Mouse (Mus musculus): ENCODE data around the gene Myh7. TPM values are rescaled to one million over a fixed set of nuclear protein-coding genes. Genes with fewer than 3 reads are reported as not detected.

Myh7 gene
- polyA plus RNA-seq, 1 experiment from 2014 or later = 0.18 TPM

GRCm38 (mm10) chr14:54936831-54937160 lies 57.6 kb downstream of the Myh7 start:
- H3K27ac ChIP-seq (ENCODE audit: low read depth) = no peak overlapping the region
- H3K4me1 ChIP-seq (ENCODE audit: insufficient read depth) = no peaks in the 10 kb centered on the region
- TF ChIP-seq EP300 (IDR thresholded peaks at IDR 0.05; ENCODE audit: low read depth) (no peak), CTCF (IDR thresholded peaks at IDR 0.05; ENCODE audit: low read depth) (no peak)
- H3K36me3 ChIP-seq (replicated peaks; ENCODE audit: insufficient read depth, low read length) = no peaks in the 10 kb centered on the region
- no peaks in the 10 kb centered on the region for H3K9me3 ChIP-seq (ENCODE audit: low read length)
- H3K27me3 ChIP-seq (ENCODE audit: insufficient read depth, low read length) = no peaks in the 10 kb centered on the region
- H3K4me2 ChIP-seq (ENCODE audit: low read depth, low read length) = no peak overlapping the region
- H3K9ac ChIP-seq (replicated peaks) = no peak overlapping the region
- DNase-seq = no peak
- ATAC-seq = no peak
- no peak overlapping the region for H3K4me3 ChIP-seq (ENCODE audit: low read depth, low read length)
- WGBS (ENCODE audit: insufficient replicate concordance) = 39% methylated on average over 6 of the region's 6 CpGs

GRCm38 (mm10) chr14:54935904-54936830 lies 58.3 kb downstream of the Myh7 start, which contains the start of gene Cmtm5:
Gene Cmtm5, plus strand, starts transcription at chr14:54936261.
- no peak within 1 kb of the TSS for H3K9ac ChIP-seq (replicated peaks)
- no peaks in the 10 kb centered on the region for H3K4me1 ChIP-seq (ENCODE audit: insufficient read depth)
- no peaks in the 10 kb centered on the region for H3K36me3 ChIP-seq (replicated peaks; ENCODE audit: insufficient read depth, low read length)
- 39% methylated on average over 8 of the region's 8 CpGs for WGBS (ENCODE audit: insufficient replicate concordance)
- no peaks in the 10 kb centered on the region for H3K9me3 ChIP-seq (ENCODE audit: low read length)
- DNase-seq (no peak), ATAC-seq (no peak)
- no peak within 1 kb of the TSS for H3K4me2 ChIP-seq (ENCODE audit: low read depth, low read length)
- no peak for TF ChIP-seq CTCF (IDR thresholded peaks at IDR 0.05; ENCODE audit: low read depth)
- TF ChIP-seq EP300 (IDR thresholded peaks at IDR 0.05; ENCODE audit: low read depth) = no peak
- H3K27me3 ChIP-seq (ENCODE audit: insufficient read depth, low read length) = no peaks in the 10 kb centered on the region
- H3K27ac ChIP-seq (ENCODE audit: low read depth) = no peak within 1 kb of the TSS
- H3K4me3 ChIP-seq (ENCODE audit: low read depth, low read length) = no peak within 1 kb of the TSS

- H3K9ac ChIP-seq (replicated peaks) = no peak within 1 kb of the TSS
- DNase-seq (no peak), ATAC-seq (no peak)
- TF ChIP-seq CTCF (IDR thresholded peaks at IDR 0.05; ENCODE audit: low read depth) = no peak
- no peak for TF ChIP-seq EP300 (IDR thresholded peaks at IDR 0.05; ENCODE audit: low read depth)
- H3K4me1 ChIP-seq (ENCODE audit: insufficient read depth) = no peaks in the 10 kb centered on the region
- no peaks in the 10 kb centered on the region for H3K9me3 ChIP-seq (ENCODE audit: low read length)
- H3K27ac ChIP-seq (ENCODE audit: low read depth) = no peak within 1 kb of the TSS
- no peaks in the 10 kb centered on the region for H3K36me3 ChIP-seq (replicated peaks; ENCODE audit: insufficient read depth, low read length)
- H3K27me3 ChIP-seq (ENCODE audit: insufficient read depth, low read length) = peaks cover 15% of the 10 kb centered on the region
- 62% methylated on average over 6 of the region's 6 CpGs for WGBS (ENCODE audit: insufficient replicate concordance)
- no peak within 1 kb of the TSS for H3K4me3 ChIP-seq (ENCODE audit: low read depth, low read length)
- no peak within 1 kb of the TSS for H3K4me2 ChIP-seq (ENCODE audit: low read depth, low read length)
Observed at GRCm38 (mm10) chr14:54932645-54933150, 61.7 kb downstream of the Myh7 start, which contains the start of gene Il25. Gene Il25, plus strand, starts transcription at chr14:54932695.

- Histone ChIP-seq H3K36me3 (replicated peaks; ENCODE audit: insufficient read depth, low read length) (no peaks in the 10 kb centered on the region), H3K4me1 (ENCODE audit: insufficient read depth) (peaks cover 11% of the 10 kb centered on the region), H3K4me2 (ENCODE audit: low read depth, low read length) (no peak overlapping the region), H3K27me3 (ENCODE audit: insufficient read depth, low read length) (peaks cover 38% of the 10 kb centered on the region), H3K9me3 (ENCODE audit: low read length) (no peaks in the 10 kb centered on the region), H3K9ac (replicated peaks) (no peak overlapping the region), H3K4me3 (ENCODE audit: low read depth, low read length) (no peak overlapping the region), H3K27ac (ENCODE audit: low read depth) (no peak overlapping the region)
- WGBS (ENCODE audit: insufficient replicate concordance) = 23% methylated on average over 2 of the region's 2 CpGs
- TF ChIP-seq CTCF (IDR thresholded peaks at IDR 0.05; ENCODE audit: low read depth) (no peak), EP300 (IDR thresholded peaks at IDR 0.05; ENCODE audit: low read depth) (no peak)
- ATAC-seq (no peak), DNase-seq (no peak)
Observed at GRCm38 (mm10) chr14:54930431-54930830, 64.0 kb downstream of the Myh7 start.

- WGBS (ENCODE audit: insufficient replicate concordance) = 62% methylated on average over 5 of the region's 5 CpGs
- no peak for TF ChIP-seq CTCF (IDR thresholded peaks at IDR 0.05; ENCODE audit: low read depth)
- TF ChIP-seq EP300 (IDR thresholded peaks at IDR 0.05; ENCODE audit: low read depth) = no peak
Observed at GRCm38 (mm10) chr14:54929801-54930200, 64.6 kb downstream of the Myh7 start.

GRCm38 (mm10) chr14:54927296-54927695 lies 67.1 kb downstream of the Myh7 start:
- 21% methylated on average over 7 of the region's 7 CpGs for WGBS (ENCODE audit: insufficient replicate concordance)
- H3K9ac ChIP-seq (replicated peaks) = no peak overlapping the region
- peaks cover 50% of the 10 kb centered on the region for H3K27me3 ChIP-seq (ENCODE audit: insufficient read depth, low read length)
- no peaks in the 10 kb centered on the region for H3K9me3 ChIP-seq (ENCODE audit: low read length)
- DNase-seq = no peak
- no peak for TF ChIP-seq CTCF (IDR thresholded peaks at IDR 0.05; ENCODE audit: low read depth)
- no peak for TF ChIP-seq EP300 (IDR thresholded peaks at IDR 0.05; ENCODE audit: low read depth)
- H3K27ac ChIP-seq (ENCODE audit: low read depth) = no peak overlapping the region
- H3K36me3 ChIP-seq (replicated peaks; ENCODE audit: insufficient read depth, low read length) = no peaks in the 10 kb centered on the region
- H3K4me3 ChIP-seq (ENCODE audit: low read depth, low read length) = no peak overlapping the region
- no peak for ATAC-seq
- H3K4me2 ChIP-seq (ENCODE audit: low read depth, low read length) = no peak overlapping the region
- peaks cover 11% of the 10 kb centered on the region for H3K4me1 ChIP-seq (ENCODE audit: insufficient read depth)

More at GRCm38 (mm10) chr14:54929801-54930200, 64.6 kb downstream of the Myh7 start:
- Histone ChIP-seq H3K4me3 (ENCODE audit: low read depth, low read length) (no peak overlapping the region), H3K27ac (ENCODE audit: low read depth) (no peak overlapping the region), H3K36me3 (replicated peaks; ENCODE audit: insufficient read depth, low read length) (no peaks in the 10 kb centered on the region), H3K9me3 (ENCODE audit: low read length) (no peaks in the 10 kb centered on the region), H3K9ac (replicated peaks) (no peak overlapping the region), H3K4me2 (ENCODE audit: low read depth, low read length) (no peak overlapping the region), H3K4me1 (ENCODE audit: insufficient read depth) (peaks cover 11% of the 10 kb centered on the region), H3K27me3 (ENCODE audit: insufficient read depth, low read length) (peaks cover 44% of the 10 kb centered on the region)
- ATAC-seq (no peak), DNase-seq (no peak)
